Mouse (Mus musculus) left cerebral cortex, postnatal 4 days (tissue): ENCODE results near the gene Morc2a. TPM values are rescaled to one million over a fixed set of nuclear protein-coding genes. Genes with fewer than 3 reads are reported as not detected.
"Not testable (repeated sequence)": the region's sequence is repeated elsewhere in the genome, so short reads cannot be mapped to it uniquely, and the experiment has no call there.

ENCODE experiments used
- DNase-seq: peaks from one replicate; pipeline ENCODE4 v3.0.0-alpha.2; 2022
- intact Hi-C: fragments of 180-260 bp; cut with DNase I; formaldehyde crosslinking; loops from one replicate; pipeline ENCODE4 v1.15.1; 2025
- total RNA-seq, 2 experiments: library from RNA; stranded (reverse); gene quantifications; 2 replicates each; pipeline ENCODE4 v1.2.3; 2021

The Morc2a gene
- total RNA-seq: 10 to 100 TPM; 74.3 to 77.6 TPM

- intact Hi-C loops: no loop called here
- DNase-seq: peak; percentile 98
Observed at GRCm38 (mm10) chr11:3648964-3649841, at the start of gene Morc2a. Gene Morc2a (plus strand): TSS chr11:3649191.

DNA sequence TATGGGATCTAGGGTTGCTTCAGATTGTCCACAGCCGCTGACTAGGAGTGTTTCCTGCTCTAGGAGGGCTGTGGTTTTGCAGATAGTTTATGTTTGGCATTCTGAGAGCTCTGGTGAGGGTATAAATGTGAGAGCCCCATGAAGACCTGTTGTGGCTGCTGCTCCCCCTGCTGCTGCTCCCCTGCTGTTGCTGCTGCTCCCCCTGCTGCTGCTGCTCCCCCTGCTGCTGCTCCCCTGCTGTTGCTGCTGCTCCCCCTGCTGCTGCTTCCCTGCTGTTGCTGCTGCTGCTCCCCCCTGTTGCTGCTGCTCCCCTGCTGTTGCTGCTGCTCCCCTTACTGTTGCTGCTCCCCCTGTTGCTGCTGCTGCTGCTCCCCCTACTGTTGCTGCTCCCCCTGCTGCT lies 47.0 kb upstream of the Morc2a start:
- intact Hi-C loops: not testable (repeated sequence)

GRCm38 (mm10) chr11:3602687-3603086 lies 46.3 kb upstream of the Morc2a start:
- intact Hi-C loops, DNase-seq: not testable (repeated sequence)

More for the DNA sequence above, 47.0 kb upstream of the Morc2a start:
- DNase-seq: not testable (repeated sequence)

DNA sequence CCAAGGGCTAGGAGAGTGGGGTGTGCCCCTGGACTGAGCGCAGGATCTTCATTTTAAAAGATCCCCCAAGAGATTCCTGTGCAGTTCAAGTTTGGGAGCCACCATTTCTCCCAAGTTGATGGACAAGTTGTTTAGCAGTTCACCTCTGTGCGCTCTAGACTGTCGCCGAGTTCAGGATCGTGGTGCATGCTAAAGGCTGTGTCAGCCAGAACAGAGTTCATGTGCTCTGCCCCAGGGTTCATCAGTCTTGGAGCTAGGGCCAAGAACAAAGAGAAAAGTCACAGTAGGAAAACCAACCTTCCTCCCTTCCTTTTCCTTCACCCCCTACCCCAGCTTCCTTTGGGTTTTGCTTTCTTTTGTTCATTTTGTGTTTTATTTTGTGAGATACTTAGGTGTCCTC lies 42.5 kb upstream of the Morc2a start:
- intact Hi-C loops: no loop called here
- no peak for DNase-seq

- intact Hi-C loops: no loop called here
- DNase-seq: no peak
Observed at GRCm38 (mm10) chr11:3615576-3615975, 33.4 kb upstream of the Morc2a start.

- no peak for DNase-seq
- intact Hi-C loops: loop anchor here (10.0 kb wide), 1 partner anchor 68 kb away; no protein-coding TSS in a partner anchor
Observed at GRCm38 (mm10) chr11:3622826-3623225, 26.2 kb upstream of the Morc2a start.

GRCm38 (mm10) chr11:3624391-3625027 lies 24.5 kb upstream of the Morc2a start:
- DNase-seq: no peak
- intact Hi-C loops: loop anchor here (10.0 kb wide), 1 partner anchor 70 kb away; no protein-coding TSS in a partner anchor

GRCm38 (mm10) chr11:3628999-3629491 lies 19.9 kb upstream of the Morc2a start:
- intact Hi-C loops: loop anchor here (10.0 kb wide), 1 partner anchor 74 kb away; no protein-coding TSS in a partner anchor
- peak; percentile 12 for DNase-seq

GRCm38 (mm10) chr11:3633269-3633668 lies 15.7 kb upstream of the Morc2a start:
- intact Hi-C loops: not testable (repeated sequence)
- peak; percentile 10 for DNase-seq

- intact Hi-C loops: no loop called here
- DNase-seq: no peak
Observed at GRCm38 (mm10) chr11:3647688-3648087, 1.3 kb upstream of the Morc2a start.

GRCm38 (mm10) chr11:3648305-3648963 lies 557 bp upstream of the Morc2a start:
- no peak for DNase-seq
- intact Hi-C loops: no loop called here

DNA sequence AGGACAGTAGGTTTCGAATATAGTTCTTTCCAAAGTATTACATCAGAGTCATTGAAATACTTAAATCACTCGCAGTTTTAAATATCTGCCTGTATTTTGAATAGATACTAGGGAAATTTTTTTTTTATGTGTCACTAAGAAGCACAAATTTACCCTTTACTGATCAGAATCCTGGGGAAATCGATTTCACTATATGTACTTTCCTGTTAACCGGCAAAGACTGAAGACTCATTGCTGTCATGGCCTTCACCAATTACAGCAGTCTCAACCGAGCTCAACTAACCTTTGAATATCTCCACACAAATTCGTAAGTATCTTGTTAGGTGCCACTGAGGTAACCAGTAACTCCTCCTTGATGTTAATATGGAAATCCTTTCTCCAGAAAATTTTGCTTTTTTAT lies 1.1 kb downstream of the Morc2a start:
- intact Hi-C loops: no loop called here
- no peak for DNase-seq

DNA sequence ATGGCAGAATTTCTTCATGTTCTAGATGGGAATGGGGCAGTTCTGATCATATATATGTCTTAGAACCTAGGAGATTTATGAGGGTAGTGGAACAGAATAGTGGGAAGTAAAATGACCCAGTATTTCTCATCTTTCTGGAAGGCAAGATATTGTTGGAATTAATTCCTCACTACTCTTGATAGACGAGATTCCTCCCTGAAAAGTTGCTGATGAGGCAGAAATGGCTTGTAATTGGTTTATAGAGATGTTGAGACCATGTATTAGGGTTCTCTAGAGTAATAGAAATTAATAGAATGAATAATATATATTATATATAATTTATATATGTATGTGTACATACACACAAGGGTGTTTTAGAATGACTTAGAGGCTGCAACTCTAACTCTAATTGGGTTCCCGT lies 13.0 kb downstream of the Morc2a start:
- DNase-seq: no peak
- intact Hi-C loops: no loop called here

DNA sequence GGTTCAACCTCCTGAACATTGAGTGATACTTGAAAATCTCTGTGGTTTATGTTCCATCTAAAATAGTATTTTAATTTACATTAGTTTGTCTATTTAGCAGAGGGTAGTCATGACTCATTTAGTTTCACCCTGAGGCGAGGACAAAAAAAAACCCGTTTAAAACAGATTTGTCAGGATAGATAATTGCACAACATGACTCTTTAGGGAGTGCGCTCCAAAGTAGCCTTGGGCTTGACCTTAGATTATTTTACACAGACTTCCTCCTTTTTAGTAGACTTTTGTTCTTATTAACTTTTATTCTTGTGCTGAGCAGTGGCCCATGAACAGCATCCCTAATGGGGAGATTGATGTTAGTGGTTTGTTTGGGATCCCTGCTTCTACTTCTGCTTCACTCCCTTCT lies 18.5 kb downstream of the Morc2a start:
- intact Hi-C loops: no loop called here
- DNase-seq: no peak

GRCm38 (mm10) chr11:3668768-3669167 lies 19.8 kb downstream of the Morc2a start:
- no peak for DNase-seq
- intact Hi-C loops: no loop called here

- intact Hi-C loops: loop anchor here (10.0 kb wide), 1 partner anchor 205 kb away; no protein-coding TSS in a partner anchor
- DNase-seq: no peak
Observed at GRCm38 (mm10) chr11:3669849-3670248, 20.9 kb downstream of the Morc2a start.

- no peak for DNase-seq
- intact Hi-C loops: loop anchor here (10.0 kb wide), 1 partner anchor 206 kb away; no protein-coding TSS in a partner anchor
Observed at GRCm38 (mm10) chr11:3671000-3671628, 22.1 kb downstream of the Morc2a start.

DNA sequence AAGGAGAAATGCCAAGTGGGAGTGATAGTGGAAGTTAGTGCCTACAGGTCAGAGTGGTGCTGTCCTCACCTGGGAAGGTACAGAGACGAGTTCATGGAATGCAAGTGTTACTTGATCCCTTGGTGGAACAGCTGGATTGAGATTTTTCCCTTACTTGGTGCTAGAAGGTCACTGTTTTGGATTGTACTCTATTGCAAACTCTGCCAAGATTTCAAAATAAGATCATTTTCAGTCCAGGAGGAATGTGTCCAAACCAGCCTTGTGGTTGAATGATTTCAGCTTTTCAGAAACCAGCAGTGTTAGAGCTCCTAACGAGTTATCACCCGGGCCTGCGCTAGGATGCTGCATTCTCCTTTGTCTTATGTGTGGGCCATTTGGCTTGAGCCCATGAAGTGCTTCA lies 25.6 kb downstream of the Morc2a start:
- intact Hi-C loops: loop anchor here (10.0 kb wide), 1 partner anchor 210 kb away; no protein-coding TSS in a partner anchor
- DNase-seq: no peak

GRCm38 (mm10) chr11:3676423-3676822 lies 27.4 kb downstream of the Morc2a start:
- DNase-seq: no peak
- intact Hi-C loops: loop anchor here (10.0 kb wide), 1 partner anchor 212 kb away; no protein-coding TSS in a partner anchor

GRCm38 (mm10) chr11:3677204-3677603 lies 28.2 kb downstream of the Morc2a start:
- intact Hi-C loops: loop anchor here (10.0 kb wide), 1 partner anchor 212 kb away; no protein-coding TSS in a partner anchor
- DNase-seq: no peak
